Mouse (Mus musculus): Measurements from ENCODE around the gene Cactin. TPM values are rescaled to one million over a fixed set of nuclear protein-coding genes. Genes with fewer than 3 reads are reported as not detected.

Cactin gene
- 38.8 and 44.2 TPM in 2 replicates for polyA plus RNA-seq (2015; fragmentation: Nextera tagmentation; extraction: Ambion mirVana)

DNA sequence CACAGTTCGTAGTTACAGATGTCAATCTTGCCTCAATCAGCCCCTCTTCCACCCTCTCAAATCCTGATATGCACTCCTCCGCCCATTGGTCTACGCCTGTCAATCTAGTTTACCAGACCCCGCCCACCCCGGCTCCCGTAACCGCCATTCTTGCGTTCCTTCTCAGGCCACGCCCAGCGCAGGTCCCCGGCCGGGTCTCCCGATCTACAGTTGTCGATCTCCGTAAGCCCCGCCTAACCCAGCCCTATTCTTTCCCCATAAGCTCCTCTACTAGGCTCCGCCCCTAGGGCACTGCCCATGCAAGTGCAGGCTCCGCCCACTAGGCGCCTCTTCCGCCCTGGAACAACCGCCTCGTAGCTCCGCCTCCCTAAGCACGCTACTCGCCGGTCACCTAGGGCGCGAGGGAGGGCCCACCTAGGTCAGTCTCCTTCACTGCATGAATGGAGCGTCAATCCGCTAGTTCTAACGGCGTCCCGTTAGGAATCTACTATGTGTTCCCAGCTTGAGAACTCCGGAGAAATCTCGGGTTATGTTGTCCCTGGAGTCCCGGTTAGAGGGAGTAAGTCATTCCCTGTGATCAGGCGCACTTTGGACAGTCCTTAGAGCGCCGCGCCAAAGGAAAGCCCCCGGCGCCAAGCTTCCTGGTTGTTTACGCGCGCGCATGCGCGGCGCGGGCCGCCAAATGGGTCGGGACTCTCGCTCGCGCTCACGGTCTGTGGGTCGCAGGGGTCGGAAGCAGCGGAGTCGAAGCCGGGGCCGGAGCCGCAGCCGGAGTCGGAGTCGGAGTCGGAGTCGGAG, at the start of gene Cactin:
Gene Cactin (plus strand): TSS at position 554 of the 798 bp plus-strand sequence.
- Histone ChIP-seq H3K9me3 (replicated peaks) (no peaks in the 10 kb centered on the region), H3K27me3 (no peaks in the 10 kb centered on the region), H3K4me3 (replicated peaks) (peak within 1 kb of the TSS; percentile 98), H3K9ac (peak within 1 kb of the TSS; percentile 96), H3K4me2 (peak within 1 kb of the TSS; percentile 79), H3K36me3 (peaks cover 58% of the 10 kb centered on the region), H3K4me1 (peaks cover 66% of the 10 kb centered on the region), H3K27ac (peak within 1 kb of the TSS; percentile 93)
- ATAC-seq (replicated peaks; ENCODE audit: low FRiP score) = peak; percentile 88
- WGBS = under 1% methylated on average over 68 of the region's 68 CpGs

DNA sequence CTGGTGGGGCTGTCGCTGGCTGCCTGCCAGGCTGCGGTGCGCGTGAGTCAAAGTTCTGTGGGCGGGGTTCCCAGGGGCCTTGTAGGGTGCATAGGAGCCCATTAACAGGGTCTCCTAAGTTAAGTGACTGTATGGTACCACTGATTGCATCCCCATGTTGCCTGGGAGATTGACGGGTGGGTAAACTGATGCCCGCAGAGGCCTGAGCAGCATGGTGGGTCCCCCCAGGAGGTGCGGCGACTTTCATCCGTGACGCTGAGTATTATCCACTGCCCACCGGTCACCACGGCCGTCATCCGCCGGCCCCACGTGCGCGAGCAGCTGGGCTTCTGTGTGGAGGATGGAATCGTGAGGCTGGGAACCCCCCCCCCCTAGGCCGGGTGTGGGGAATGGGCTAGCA, 48.5 kb upstream of the Cactin start:
- peaks cover 12% of the 10 kb centered on the region for H3K4me1 ChIP-seq
- H3K9me3 ChIP-seq (replicated peaks) = no peaks in the 10 kb centered on the region; the same call in 1 of the 2 replicates
- H3K36me3 ChIP-seq = peaks cover 59% of the 10 kb centered on the region
- 95% methylated on average over 21 of the region's 21 CpGs for WGBS
- H3K4me3 ChIP-seq (replicated peaks) = no peak overlapping the region
- no peak overlapping the region for H3K4me2 ChIP-seq
- H3K27ac ChIP-seq = no peak overlapping the region
- H3K9ac ChIP-seq = no peak overlapping the region
- no peak for ATAC-seq (replicated peaks; ENCODE audit: low FRiP score)
- H3K27me3 ChIP-seq = no peaks in the 10 kb centered on the region

DNA sequence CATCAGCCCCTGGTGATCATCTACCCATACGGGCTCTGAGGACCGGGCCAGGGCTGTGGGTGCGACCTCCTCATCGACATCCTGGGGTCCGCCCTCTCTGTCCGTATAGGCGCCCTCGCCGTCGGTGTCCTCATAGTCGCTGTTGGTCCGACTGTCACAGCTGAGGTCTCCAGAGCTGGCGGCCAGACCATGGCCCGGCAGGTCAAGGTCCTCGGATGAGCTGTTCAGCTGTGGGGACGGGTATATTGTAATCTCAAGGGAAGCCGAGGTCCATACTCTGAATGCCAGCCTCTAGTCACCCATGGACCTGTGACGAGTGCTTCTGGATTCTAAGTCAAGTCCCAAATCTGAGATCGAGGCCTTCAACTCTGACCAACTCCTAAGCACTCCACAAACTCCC, 47.1 kb upstream of the Cactin start:
- no peak for ATAC-seq (replicated peaks; ENCODE audit: low FRiP score)
- Histone ChIP-seq H3K27me3 (no peaks in the 10 kb centered on the region), H3K9ac (no peak overlapping the region), H3K27ac (no peak overlapping the region), H3K9me3 (replicated peaks) (no peaks in the 10 kb centered on the region; the same call in 1 of the 2 replicates), H3K4me3 (replicated peaks) (no peak overlapping the region), H3K4me2 (no peak overlapping the region), H3K4me1 (peaks cover 6% of the 10 kb centered on the region), H3K36me3 (peaks cover 59% of the 10 kb centered on the region)
- 94% methylated on average over 19 of the region's 19 CpGs for WGBS

DNA sequence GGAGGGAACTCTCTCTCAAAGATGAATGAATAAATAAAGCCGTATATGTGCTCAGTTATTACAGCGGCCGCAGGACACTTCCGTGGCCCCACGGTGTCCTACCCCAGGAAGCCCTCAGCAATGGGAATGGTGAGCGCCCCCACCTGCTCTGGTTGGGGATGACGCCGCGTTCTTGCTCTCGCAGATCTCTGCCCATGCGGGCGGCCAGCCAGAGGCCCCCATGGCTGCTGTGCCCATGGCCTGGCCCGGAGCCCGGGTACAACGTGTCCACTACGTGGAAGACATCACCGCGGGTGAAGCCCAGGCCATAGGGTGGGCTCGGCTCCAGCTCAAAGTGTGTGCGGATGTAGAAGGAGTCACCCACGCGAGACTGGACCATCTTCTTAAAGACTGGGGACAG, 43.2 kb upstream of the Cactin start:
- Histone ChIP-seq H3K4me1 (peaks cover 6% of the 10 kb centered on the region), H3K27ac (no peak overlapping the region), H3K9ac (no peak overlapping the region), H3K4me3 (replicated peaks) (no peak overlapping the region), H3K27me3 (peaks cover 18% of the 10 kb centered on the region; the same call in 1 of the 2 replicates), H3K4me2 (no peak overlapping the region), H3K9me3 (replicated peaks) (no peaks in the 10 kb centered on the region; the same call in 1 of the 2 replicates), H3K36me3 (peaks cover 26% of the 10 kb centered on the region)
- no peak for ATAC-seq (replicated peaks; ENCODE audit: low FRiP score)
- WGBS = 84% methylated on average over 22 of the region's 22 CpGs

DNA sequence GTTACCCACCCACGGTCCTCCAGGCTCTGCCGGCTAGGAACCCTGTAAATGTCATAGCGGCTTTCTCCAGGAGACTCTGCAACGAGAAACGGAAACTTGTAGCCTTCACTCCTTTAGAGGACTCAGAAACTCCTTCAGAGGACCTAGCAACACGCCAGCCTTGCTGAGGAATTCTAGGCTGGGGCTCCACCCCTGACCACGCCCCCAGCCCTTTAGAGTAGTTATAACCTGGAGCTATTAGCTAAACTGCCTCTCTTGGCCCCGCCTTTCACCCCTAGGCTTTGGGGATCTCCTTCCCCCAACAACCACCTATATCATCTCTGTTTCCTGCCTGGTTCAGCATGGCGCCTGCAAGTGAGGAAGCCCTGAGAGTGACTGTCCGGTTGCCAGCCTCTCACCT, 41.4 kb upstream of the Cactin start:
- H3K4me1 ChIP-seq = peaks cover 20% of the 10 kb centered on the region
- no peak overlapping the region for H3K27ac ChIP-seq
- no peak overlapping the region for H3K4me3 ChIP-seq (replicated peaks)
- WGBS = 31% methylated on average over 10 of the region's 10 CpGs
- peak overlapping the region; percentile 18; the same call in 1 of the 2 replicates for H3K4me2 ChIP-seq
- ATAC-seq (replicated peaks; ENCODE audit: low FRiP score) = no peak
- H3K9ac ChIP-seq = no peak overlapping the region
- H3K27me3 ChIP-seq = peaks cover 34% of the 10 kb centered on the region
- H3K36me3 ChIP-seq = peaks cover 8% of the 10 kb centered on the region
- no peaks in the 10 kb centered on the region; the same call in 1 of the 2 replicates for H3K9me3 ChIP-seq (replicated peaks)

DNA sequence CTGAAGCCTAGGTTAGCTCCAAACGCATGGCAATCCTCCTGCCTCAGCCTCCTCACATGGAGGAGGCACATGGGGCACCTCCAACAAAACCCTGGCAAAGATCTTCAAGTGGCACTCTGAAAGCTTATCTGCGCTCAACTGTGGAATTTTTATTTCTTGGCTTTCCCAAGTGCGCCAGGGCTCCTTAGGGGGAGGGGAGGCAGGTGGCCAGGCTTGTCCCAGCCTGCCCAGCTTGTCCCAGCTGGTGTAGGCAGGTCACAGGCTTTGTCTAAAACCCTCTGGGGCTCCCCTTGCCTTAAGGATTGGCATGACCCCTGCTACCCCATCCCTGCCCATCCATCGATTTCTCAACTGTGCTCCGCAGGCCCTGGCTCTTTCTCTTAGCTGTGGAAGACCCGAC, 36.7 kb upstream of the Cactin start:
- Histone ChIP-seq H3K9ac (no peak overlapping the region), H3K4me1 (peaks cover 52% of the 10 kb centered on the region), H3K27ac (peak overlapping the region; percentile 54), H3K4me2 (peak overlapping the region; percentile 83), H3K36me3 (no peaks in the 10 kb centered on the region), H3K4me3 (replicated peaks) (peak overlapping the region; percentile 56), H3K9me3 (replicated peaks) (no peaks in the 10 kb centered on the region), H3K27me3 (peaks cover 49% of the 10 kb centered on the region)
- 41% methylated on average over 6 of the region's 6 CpGs for WGBS
- ATAC-seq (replicated peaks; ENCODE audit: low FRiP score) = no peak

DNA sequence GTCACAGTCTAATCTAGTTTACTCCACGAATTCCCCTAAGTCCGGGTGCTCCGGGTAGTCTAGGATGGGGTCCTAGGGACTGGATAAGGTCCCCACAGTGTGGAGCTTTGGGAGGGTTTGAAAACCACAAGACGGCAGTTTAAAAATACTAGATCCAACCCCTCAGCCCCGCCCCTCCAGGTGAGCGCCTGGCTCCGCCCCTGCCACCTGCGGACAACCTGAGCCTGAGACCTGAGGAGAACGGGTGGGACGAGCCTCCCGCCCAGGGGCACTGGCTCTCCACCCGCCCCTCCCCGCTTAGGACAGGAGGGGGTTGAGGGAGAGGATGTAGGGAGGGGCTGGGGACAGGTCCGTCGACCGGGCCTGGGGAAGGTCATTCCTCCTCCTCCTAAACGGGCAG, 36.2 kb upstream of the Cactin start:
- WGBS = 7% methylated on average over 17 of the region's 17 CpGs
- no peaks in the 10 kb centered on the region for H3K36me3 ChIP-seq
- 0 out of 2 replicates have a peak overlapping the region, but pooled peaks have one; percentile 42 for H3K9ac ChIP-seq
- H3K9me3 ChIP-seq (replicated peaks) = no peaks in the 10 kb centered on the region
- peak overlapping the region; percentile 83 for H3K4me2 ChIP-seq
- H3K4me3 ChIP-seq (replicated peaks) = peak overlapping the region; percentile 56
- ATAC-seq (replicated peaks; ENCODE audit: low FRiP score) = peak; percentile 29; the same call in 1 of the 2 replicates
- peaks cover 46% of the 10 kb centered on the region for H3K27me3 ChIP-seq
- peaks cover 50% of the 10 kb centered on the region for H3K4me1 ChIP-seq
- H3K27ac ChIP-seq = peak overlapping the region; percentile 54

DNA sequence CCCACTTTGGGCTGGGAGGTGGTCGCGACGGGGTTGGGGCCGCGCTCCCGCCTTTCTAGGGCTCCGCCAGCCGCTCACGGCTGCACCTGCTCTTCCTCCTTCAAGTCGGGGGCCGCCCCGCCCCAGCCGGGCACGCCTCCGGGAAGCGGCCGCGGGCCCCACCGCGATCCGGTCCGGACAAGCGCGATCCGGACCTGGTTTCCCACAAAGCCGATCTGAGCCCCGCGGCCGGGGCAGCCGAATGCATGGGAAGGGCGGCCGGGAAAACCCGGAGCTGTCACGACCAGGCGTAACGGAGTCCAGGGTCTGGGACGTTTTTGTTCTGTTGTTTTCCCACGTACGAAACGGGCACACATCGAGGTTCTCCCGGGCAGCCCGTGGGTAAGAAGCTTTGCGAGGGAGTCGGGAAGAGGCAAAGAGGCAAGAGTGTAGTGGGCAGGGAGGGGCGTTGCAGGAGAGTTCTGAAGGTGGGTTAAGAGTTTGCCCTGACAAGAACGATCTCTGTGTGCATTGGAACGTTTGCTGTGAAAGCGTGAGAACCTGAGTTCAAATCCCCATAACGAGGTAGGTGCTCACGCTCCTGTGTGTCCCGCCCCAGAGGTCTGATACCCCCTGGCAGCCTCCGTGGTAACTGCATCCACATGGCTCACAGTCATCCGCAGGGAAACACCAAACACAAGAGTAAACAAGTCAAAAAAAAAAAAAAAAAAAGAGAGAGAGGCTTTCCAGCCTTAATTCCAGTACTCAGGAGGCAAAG, 35.0 kb upstream of the Cactin start:
- H3K4me3 ChIP-seq (replicated peaks) = peak overlapping the region; percentile 56
- H3K27me3 ChIP-seq = peaks cover 51% of the 10 kb centered on the region
- peak overlapping the region; percentile 45; the same call in 1 of the 2 replicates for H3K27ac ChIP-seq
- no peaks in the 10 kb centered on the region for H3K9me3 ChIP-seq (replicated peaks)
- peak; percentile 75 for ATAC-seq (replicated peaks; ENCODE audit: low FRiP score)
- H3K36me3 ChIP-seq = no peaks in the 10 kb centered on the region
- 2% methylated on average over 53 of the region's 54 CpGs for WGBS
- peak overlapping the region; percentile 83 for H3K4me2 ChIP-seq
- H3K4me1 ChIP-seq = peaks cover 62% of the 10 kb centered on the region
- H3K9ac ChIP-seq = peak overlapping the region; percentile 42

DNA sequence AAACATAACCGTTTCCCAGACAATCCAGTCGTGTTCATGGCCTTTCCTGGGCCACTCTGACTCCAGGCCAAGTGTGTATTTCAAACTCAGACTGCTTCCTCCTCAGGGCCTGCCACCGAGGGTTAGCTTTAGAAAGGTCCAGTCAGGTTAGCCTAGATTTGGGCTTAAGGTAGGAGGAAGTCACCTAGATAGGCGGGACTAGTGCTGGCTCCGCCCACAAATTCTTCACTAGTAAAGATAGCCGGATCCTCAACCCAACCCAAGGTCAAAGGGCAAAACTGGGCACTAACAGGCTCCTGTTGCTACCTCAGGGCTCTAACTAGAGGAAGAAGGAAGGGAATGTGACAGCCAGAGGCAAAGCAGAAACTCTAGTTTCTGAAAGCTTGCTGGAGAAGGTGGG, 34.3 kb upstream of the Cactin start:
- H3K4me3 ChIP-seq (replicated peaks) = peak overlapping the region; percentile 56; the same call in 1 of the 2 replicates

DNA sequence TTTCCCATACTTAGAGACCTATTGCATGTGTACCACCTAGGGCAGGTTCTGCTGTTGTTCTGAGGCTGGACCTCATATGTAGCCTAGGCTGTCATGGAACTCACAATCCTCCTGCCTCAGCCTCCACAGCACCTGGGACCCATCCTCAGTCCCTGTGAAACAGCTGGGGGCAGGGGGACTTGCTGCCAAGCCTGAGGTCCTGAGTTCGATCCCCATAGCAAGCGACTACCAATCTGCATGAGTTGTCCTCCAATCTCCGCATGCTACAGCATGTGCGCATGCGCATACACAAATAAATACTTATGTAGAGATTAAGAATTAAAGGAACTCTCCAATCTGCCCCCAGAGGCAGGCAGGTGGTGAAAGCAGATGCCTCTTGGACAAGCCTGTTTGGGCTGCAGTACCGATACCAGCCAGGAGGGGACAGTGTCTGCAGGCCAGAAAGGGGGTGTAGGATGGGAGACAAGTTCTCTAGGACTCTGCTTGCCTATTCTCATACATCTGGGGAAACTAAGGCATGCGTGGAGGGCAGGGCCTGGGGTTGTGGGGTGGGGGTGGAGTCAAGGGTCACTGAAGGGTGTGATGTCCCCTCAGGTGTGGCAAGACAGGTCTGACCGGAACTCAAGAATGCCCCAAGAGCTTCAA, 33.3 kb upstream of the Cactin start:
- no peak for ATAC-seq (replicated peaks; ENCODE audit: low FRiP score)
- peaks cover 52% of the 10 kb centered on the region for H3K27me3 ChIP-seq
- H3K4me2 ChIP-seq = peak overlapping the region; percentile 26; the same call in 1 of the 2 replicates
- H3K9ac ChIP-seq = no peak overlapping the region
- H3K9me3 ChIP-seq (replicated peaks) = no peaks in the 10 kb centered on the region
- H3K27ac ChIP-seq = peak overlapping the region; percentile 46
- H3K4me1 ChIP-seq = peaks cover 72% of the 10 kb centered on the region
- WGBS = 59% methylated on average over 8 of the region's 8 CpGs
- H3K4me3 ChIP-seq (replicated peaks) = no peak overlapping the region
- H3K36me3 ChIP-seq = no peaks in the 10 kb centered on the region

More for the DNA sequence above, 34.3 kb upstream of the Cactin start:
- no peak overlapping the region for H3K9ac ChIP-seq
- no peak for ATAC-seq (replicated peaks; ENCODE audit: low FRiP score)
- H3K27me3 ChIP-seq = peaks cover 55% of the 10 kb centered on the region
- H3K4me2 ChIP-seq = no peak overlapping the region
- no peak overlapping the region for H3K27ac ChIP-seq
- no peaks in the 10 kb centered on the region for H3K36me3 ChIP-seq
- H3K9me3 ChIP-seq (replicated peaks) = no peaks in the 10 kb centered on the region
- 39% methylated on average over 6 of the region's 6 CpGs for WGBS
- peaks cover 68% of the 10 kb centered on the region for H3K4me1 ChIP-seq

DNA sequence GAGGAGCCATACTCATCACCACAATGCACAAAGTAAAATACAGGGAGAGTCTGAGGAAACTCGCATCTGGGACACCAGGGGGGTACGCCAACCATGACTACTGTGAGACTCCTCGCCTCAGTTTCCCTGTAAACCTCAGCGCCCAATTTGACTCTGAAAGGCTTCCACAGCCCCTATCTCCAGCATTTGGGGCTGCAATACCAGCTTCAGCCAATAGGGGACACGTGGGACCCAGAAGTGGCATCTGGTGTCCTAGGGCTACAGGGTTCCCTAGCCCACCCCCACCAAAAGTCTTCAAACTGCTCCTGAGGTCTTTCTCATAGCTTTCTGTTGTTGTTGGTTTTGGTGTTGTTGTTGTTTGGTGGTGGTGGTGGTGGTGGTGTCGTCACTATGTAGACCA, 32.3 kb upstream of the Cactin start:
- Histone ChIP-seq H3K4me2 (peak overlapping the region; percentile 26; the same call in 1 of the 2 replicates), H3K27me3 (peaks cover 45% of the 10 kb centered on the region), H3K27ac (no peak overlapping the region), H3K36me3 (no peaks in the 10 kb centered on the region), H3K9me3 (replicated peaks) (no peaks in the 10 kb centered on the region), H3K4me3 (replicated peaks) (no peak overlapping the region), H3K9ac (no peak overlapping the region), H3K4me1 (peaks cover 70% of the 10 kb centered on the region)
- ATAC-seq (replicated peaks; ENCODE audit: low FRiP score) = no peak
- 38% methylated on average over 6 of the region's 6 CpGs for WGBS
